Mouse (Mus musculus): Measurements from ENCODE around the gene Stk26. TPM values are rescaled to one million over a fixed set of nuclear protein-coding genes. Genes with fewer than 3 reads are reported as not detected.

Stk26 gene
- total RNA-seq (2021) = 1 to 10 TPM; 2.2 to 3.4 TPM
- polyA plus RNA-seq (2012; rRNA removed) = 1.0 and 1.3 TPM in 2 replicates
- long read RNA-seq = 0 reads

GRCm38 (mm10) chrX:50840847-50841560, at the start of gene Stk26:
Stk26 (plus strand) TSS chrX:50841047.
- 0 out of 2 replicates have a peak, but pooled peaks have one; percentile 5 for TF ChIP-seq CTCF (IDR thresholded peaks at IDR 0.05)
- TF ChIP-seq EP300 (IDR thresholded peaks at IDR 0.05; ENCODE audit: insufficient read depth, low read depth, low read length) = no peak
- TF ChIP-seq POLR2A (IDR thresholded peaks at IDR 0.05; ENCODE audit: insufficient read depth, low read depth, low read length) = no peak
- Histone ChIP-seq H3K4me1 (ENCODE audit: control insufficient read depth, insufficient read depth, low read length) (no peaks in the 10 kb centered on the region), H3K27me3 (ENCODE audit: control insufficient read depth, insufficient read depth, low read length) (no peaks in the 10 kb centered on the region), H3K9ac (ENCODE audit: low read depth, low read length) (peak within 1 kb of the TSS; percentile 28), H3K27ac (no peak within 1 kb of the TSS), H3K79me2 (replicated peaks; ENCODE audit: control insufficient read depth, insufficient read depth, low read length) (no peaks in the 10 kb centered on the region), H3K4me3 (peak within 1 kb of the TSS; percentile 44), H3K36me3 (ENCODE audit: control insufficient read depth, insufficient read depth, low read length) (no peaks in the 10 kb centered on the region)
- peak; percentile 76 to 77 for DNase-seq
- intact Hi-C loops (cut with DNase I) = no loop called here
- 18% methylated on average over 31 of the region's 31 CpGs for WGBS

- H3K36me3 ChIP-seq (ENCODE audit: control insufficient read depth, insufficient read depth, low read length) = no peaks in the 10 kb centered on the region
- no peak overlapping the region for H3K4me3 ChIP-seq
- H3K27me3 ChIP-seq (ENCODE audit: control insufficient read depth, insufficient read depth, low read length) = no peaks in the 10 kb centered on the region
- intact Hi-C loops (cut with DNase I) = no loop called here
- H3K9ac ChIP-seq (ENCODE audit: low read depth, low read length) = no peak overlapping the region
- TF ChIP-seq POLR2A (IDR thresholded peaks at IDR 0.05; ENCODE audit: insufficient read depth, low read depth, low read length) (no peak), EP300 (IDR thresholded peaks at IDR 0.05; ENCODE audit: insufficient read depth, low read depth, low read length) (no peak), CTCF (IDR thresholded peaks at IDR 0.05) (no peak)
- 57% methylated on average over 4 of the region's 4 CpGs for WGBS
- H3K27ac ChIP-seq = no peak overlapping the region
- H3K79me2 ChIP-seq (replicated peaks; ENCODE audit: control insufficient read depth, insufficient read depth, low read length) = no peaks in the 10 kb centered on the region
- H3K4me1 ChIP-seq (ENCODE audit: control insufficient read depth, insufficient read depth, low read length) = no peaks in the 10 kb centered on the region
- peak; percentile 2 to 27 for DNase-seq
Measured at GRCm38 (mm10) chrX:50793005-50793680, 47.7 kb upstream of the Stk26 start.

- DNase-seq = no peak
- no peak overlapping the region for H3K9ac ChIP-seq (ENCODE audit: low read depth, low read length)
- WGBS = 75% methylated on average over 1 of the region's 1 CpGs
- H3K36me3 ChIP-seq (ENCODE audit: control insufficient read depth, insufficient read depth, low read length) = no peaks in the 10 kb centered on the region
- intact Hi-C loops (cut with DNase I) = no loop called here
- H3K4me3 ChIP-seq = no peak overlapping the region
- H3K27me3 ChIP-seq (ENCODE audit: control insufficient read depth, insufficient read depth, low read length) = no peaks in the 10 kb centered on the region
- H3K79me2 ChIP-seq (replicated peaks; ENCODE audit: control insufficient read depth, insufficient read depth, low read length) = no peaks in the 10 kb centered on the region
- TF ChIP-seq POLR2A (IDR thresholded peaks at IDR 0.05; ENCODE audit: insufficient read depth, low read depth, low read length) (no peak), EP300 (IDR thresholded peaks at IDR 0.05; ENCODE audit: insufficient read depth, low read depth, low read length) (no peak), CTCF (IDR thresholded peaks at IDR 0.05) (no peak)
- no peak overlapping the region for H3K27ac ChIP-seq
- H3K4me1 ChIP-seq (ENCODE audit: control insufficient read depth, insufficient read depth, low read length) = no peaks in the 10 kb centered on the region
Measured at GRCm38 (mm10) chrX:50797798-50798197, 43.0 kb upstream of the Stk26 start.

GRCm38 (mm10) chrX:50798571-50798970, 42.3 kb upstream of the Stk26 start:
- Histone ChIP-seq H3K4me3 (no peak overlapping the region), H3K79me2 (replicated peaks; ENCODE audit: control insufficient read depth, insufficient read depth, low read length) (no peaks in the 10 kb centered on the region), H3K4me1 (ENCODE audit: control insufficient read depth, insufficient read depth, low read length) (no peaks in the 10 kb centered on the region), H3K27ac (no peak overlapping the region), H3K9ac (ENCODE audit: low read depth, low read length) (no peak overlapping the region), H3K36me3 (ENCODE audit: control insufficient read depth, insufficient read depth, low read length) (no peaks in the 10 kb centered on the region), H3K27me3 (ENCODE audit: control insufficient read depth, insufficient read depth, low read length) (no peaks in the 10 kb centered on the region)
- whole genome bisulfite sequencing = 89% methylated on average over 10 of the region's 10 CpGs
- TF ChIP-seq CTCF (IDR thresholded peaks at IDR 0.05) (no peak), EP300 (IDR thresholded peaks at IDR 0.05; ENCODE audit: insufficient read depth, low read depth, low read length) (no peak)
- DNase-seq = no peak
- intact Hi-C loops (cut with DNase I) = no loop called here

- Histone ChIP-seq H3K27me3 (ENCODE audit: control insufficient read depth, insufficient read depth, low read length) (no peaks in the 10 kb centered on the region), H3K4me1 (ENCODE audit: control insufficient read depth, insufficient read depth, low read length) (no peaks in the 10 kb centered on the region), H3K36me3 (ENCODE audit: control insufficient read depth, insufficient read depth, low read length) (no peaks in the 10 kb centered on the region), H3K79me2 (replicated peaks; ENCODE audit: control insufficient read depth, insufficient read depth, low read length) (no peaks in the 10 kb centered on the region), H3K27ac (no peak overlapping the region), H3K9ac (ENCODE audit: low read depth, low read length) (no peak overlapping the region), H3K4me3 (no peak overlapping the region)
- TF ChIP-seq CTCF (IDR thresholded peaks at IDR 0.05) (no peak), POLR2A (IDR thresholded peaks at IDR 0.05; ENCODE audit: insufficient read depth, low read depth, low read length) (no peak), EP300 (IDR thresholded peaks at IDR 0.05; ENCODE audit: insufficient read depth, low read depth, low read length) (no peak)
- WGBS = 54% methylated on average over 8 of the region's 8 CpGs
- intact Hi-C loops (cut with DNase I) = no loop called here
- no peak for DNase-seq
Measured at GRCm38 (mm10) chrX:50799656-50800188, 41.1 kb upstream of the Stk26 start.

- WGBS = 21% methylated on average over 4 of the region's 4 CpGs
- Histone ChIP-seq H3K9ac (ENCODE audit: low read depth, low read length) (no peak overlapping the region), H3K36me3 (ENCODE audit: control insufficient read depth, insufficient read depth, low read length) (no peaks in the 10 kb centered on the region), H3K4me3 (no peak overlapping the region), H3K27ac (no peak overlapping the region), H3K79me2 (replicated peaks; ENCODE audit: control insufficient read depth, insufficient read depth, low read length) (no peaks in the 10 kb centered on the region), H3K4me1 (ENCODE audit: control insufficient read depth, insufficient read depth, low read length) (no peaks in the 10 kb centered on the region), H3K27me3 (ENCODE audit: control insufficient read depth, insufficient read depth, low read length) (no peaks in the 10 kb centered on the region)
- TF ChIP-seq EP300 (IDR thresholded peaks at IDR 0.05; ENCODE audit: insufficient read depth, low read depth, low read length) (no peak), CTCF (IDR thresholded peaks at IDR 0.05) (no peak), POLR2A (IDR thresholded peaks at IDR 0.05; ENCODE audit: insufficient read depth, low read depth, low read length) (no peak)
- intact Hi-C loops (cut with DNase I) = no loop called here
- peak in 1 of 2 experiments; percentile 2 for DNase-seq
Measured at GRCm38 (mm10) chrX:50805654-50806053, 35.2 kb upstream of the Stk26 start.
